Mouse (Mus musculus) thymus, postnatal 0 days (tissue): ENCODE results near the gene Dync2li1. TPM values are rescaled to one million over a fixed set of nuclear protein-coding genes. Genes with fewer than 3 reads are reported as not detected.
A peak's percentile ranks its signal among the peaks of the same experiment; 100 is the strongest.

ENCODE experiments used
- DNase-seq: peaks from one replicate; pipeline ENCODE4 v3.0.0-alpha.2; 2015; ENCODE audit warnings: low spot score
- polyA plus RNA-seq: library from polyadenylated mRNA; unstranded; fragments of >200 nt; fragmentation: Nextera tagmentation; extraction: Ambion mirVana; gene quantifications from 2 replicates; pipeline ENCODE4 v1.2.1, GENCODE M21; 2015

Dync2li1 gene
- 9.3 and 9.9 TPM in 2 replicates for polyA plus RNA-seq

DNA sequence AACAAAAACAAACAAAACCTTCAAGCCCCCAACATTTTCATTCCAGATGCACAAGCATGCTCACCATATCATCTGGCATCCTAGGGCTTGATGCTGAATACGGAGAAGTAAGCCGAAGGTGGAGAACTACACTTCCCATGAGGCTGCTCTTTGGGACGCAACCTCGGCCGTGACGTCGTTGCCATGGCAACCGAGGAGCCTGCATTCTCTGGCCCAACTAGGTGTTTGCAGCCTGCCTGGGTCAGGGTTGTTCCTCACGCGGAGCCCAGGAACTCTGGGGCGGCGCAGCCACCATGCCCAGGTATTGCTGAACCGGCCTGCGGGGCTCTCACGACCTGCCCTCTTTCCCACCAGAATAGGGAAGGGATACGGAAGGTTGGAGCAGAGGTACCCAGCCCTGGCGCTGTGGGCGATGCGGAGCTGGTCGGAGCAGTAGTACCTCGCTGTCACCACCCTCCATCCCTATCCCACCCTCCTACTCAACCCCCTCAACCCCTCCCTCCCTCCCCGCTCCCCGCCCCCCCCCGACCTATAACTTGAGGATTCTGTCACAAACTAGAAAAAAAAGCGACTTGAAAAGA lies at the start of gene Dync2li1:
TSS of gene Dync2li1 (plus strand) at position 221 of the 581 bp plus-strand sequence.
- DNase-seq: peak; percentile 94

DNA sequence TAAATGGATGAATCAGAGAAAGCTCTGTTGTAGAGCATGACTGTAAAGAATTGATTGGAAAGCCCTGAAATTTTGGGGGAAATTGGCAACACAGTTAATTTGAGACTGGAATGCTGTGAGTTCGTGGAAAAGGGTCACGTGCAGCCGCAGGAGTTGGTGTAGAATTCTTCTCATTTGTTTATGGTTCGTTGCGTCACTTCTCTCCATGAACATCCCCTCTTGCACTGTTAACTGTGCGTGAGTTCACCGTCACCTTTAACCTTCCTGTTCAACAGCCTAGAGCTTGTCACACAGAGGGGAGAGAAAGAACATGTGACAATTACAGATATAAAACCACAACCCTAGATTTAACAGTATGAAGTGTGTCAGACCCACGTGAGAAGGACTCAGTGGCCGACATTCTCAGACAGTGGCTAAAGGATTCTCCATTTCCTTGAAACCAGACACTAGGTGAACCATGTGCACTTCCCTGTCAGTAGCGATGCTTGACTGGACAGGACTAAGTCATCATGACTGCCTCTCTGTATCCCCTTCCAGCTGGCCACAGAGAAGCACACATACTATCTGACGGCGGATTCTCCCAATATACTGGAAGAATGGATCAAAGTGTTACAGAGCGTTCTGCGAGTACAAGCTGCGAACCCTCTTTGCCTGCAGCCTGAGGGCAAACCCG lies 49.5 kb upstream of the Dync2li1 start:
- DNase-seq: no peak

DNA sequence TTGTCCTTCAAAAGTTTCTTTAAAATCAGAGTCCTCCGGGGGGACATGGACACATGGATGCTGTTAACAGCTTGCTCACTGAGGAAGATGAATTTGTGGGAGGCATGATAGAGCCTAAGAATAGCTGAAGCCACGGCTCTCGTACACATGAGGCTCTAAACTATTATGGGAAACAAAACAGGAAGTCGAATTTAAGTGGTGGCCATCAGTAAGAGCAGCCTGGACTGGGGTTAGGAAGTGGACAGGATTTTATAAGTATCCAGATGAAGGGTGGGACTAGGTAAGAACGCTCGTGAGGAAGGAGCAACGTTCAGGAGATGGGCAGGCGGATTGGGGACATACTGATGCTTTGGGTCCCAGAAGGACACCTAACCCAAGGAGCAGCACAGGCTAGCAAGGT lies 47.0 kb upstream of the Dync2li1 start:
- DNase-seq: no peak

DNA sequence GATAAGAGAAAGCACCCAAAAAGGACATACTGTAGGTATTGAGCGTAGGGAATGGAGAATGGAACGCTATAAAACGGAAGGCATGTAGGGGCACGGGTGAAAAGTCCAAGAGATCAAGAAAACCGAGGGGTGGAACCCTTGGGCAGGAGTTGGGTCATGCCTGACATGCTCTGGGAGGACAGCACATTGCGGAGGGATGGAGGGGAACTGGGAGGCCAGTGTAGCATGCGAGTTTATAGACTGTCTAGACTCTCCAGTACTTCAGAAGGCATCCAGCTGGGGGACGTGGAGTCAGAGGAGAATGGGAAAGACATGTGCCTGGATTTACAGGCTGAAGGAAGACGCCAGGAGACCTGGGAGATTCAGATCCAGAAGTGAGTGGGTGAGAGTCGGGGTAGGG lies 46.5 kb upstream of the Dync2li1 start:
- DNase-seq: no peak

DNA sequence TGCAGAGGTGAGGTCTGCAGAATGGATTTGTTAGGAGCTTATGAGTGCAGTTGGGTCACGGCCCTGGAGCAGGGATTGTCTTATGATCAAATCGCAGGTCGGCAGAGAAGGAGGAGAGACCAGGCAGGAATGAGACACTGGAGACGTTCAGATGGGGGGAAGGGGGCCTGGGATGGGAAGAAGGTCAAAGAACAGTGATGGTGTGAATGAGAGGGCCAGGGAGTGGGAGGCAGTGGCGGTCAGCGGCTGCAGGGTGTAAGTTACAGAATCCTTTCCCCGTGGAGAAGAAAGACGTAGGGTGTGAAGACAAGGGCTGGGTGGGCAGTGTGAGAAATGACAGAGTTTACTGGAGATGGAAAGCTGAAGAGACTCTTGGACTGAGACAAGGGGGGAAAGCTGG lies 45.5 kb upstream of the Dync2li1 start:
- DNase-seq: no peak

DNA sequence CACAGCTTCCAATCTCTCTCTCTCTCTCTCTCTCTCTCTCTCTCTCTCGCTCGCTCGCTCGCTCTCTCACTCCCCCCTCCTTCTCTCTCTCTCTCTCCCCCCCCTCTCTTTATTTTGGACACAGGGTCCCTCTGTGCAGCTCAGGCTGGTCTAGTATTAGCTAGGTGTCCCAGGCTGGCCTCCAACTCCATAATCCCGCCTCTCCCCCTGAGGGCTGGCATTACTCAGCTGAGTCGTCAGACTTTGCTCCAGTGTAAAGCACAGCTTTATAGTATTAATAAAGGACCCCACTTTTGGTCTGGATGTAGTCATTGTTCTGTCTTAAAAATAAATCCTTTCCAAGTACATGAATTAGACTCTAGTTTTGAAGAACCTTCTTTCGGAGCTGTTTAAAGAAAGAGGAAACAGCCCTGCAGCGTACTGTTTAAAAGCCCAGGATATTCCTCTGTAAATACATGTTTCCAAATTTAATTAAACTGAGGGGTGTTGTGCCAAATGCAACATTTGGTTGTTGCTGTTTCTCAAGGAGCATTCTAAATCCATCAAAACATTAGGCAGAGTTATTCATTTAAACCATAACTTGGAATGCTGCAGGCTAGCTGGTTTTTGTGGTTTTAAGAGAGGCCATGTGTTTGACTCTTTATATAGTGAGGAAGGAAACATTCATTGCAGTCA lies 44.4 kb upstream of the Dync2li1 start:
- DNase-seq: no peak

DNA sequence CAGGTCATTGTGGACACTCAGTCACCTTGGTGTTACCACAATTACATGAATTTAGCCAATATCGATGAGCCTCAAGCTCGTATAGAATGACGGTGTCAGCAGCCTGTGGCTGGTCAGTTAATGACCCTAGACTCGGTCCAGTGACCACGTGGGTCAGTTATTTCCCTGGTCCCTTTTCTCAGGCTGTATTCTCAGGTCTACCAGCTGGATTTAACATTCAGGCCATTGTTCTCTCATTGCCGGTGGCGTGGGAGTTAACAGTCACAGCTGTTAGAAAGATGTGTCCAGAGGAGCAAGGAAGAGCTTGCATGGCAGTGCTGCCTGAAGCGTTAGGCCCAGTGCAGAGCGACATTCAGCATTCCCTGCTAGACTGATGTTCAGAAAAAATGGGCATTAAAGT lies 42.2 kb upstream of the Dync2li1 start:
- no peak for DNase-seq

DNA sequence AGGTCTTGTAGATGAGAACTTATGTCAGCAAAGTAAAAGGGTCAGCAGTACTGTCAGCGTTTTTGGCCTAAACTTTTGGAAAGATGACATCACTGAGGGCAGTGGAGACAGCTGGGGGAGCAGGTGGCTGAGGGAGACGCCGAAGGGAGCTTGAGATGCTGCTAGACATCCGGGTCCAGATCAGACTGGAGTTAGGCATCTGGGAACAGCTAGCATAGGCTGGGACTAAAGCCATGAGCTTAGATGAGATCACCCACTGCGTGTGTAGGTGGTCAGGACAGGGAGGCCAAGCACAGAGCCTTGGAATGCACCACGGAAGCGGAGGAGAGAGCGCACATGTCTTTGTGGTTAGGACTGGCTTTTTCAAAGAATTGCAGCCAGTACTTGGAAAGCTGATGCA lies 41.2 kb upstream of the Dync2li1 start:
- DNase-seq: no peak

DNA sequence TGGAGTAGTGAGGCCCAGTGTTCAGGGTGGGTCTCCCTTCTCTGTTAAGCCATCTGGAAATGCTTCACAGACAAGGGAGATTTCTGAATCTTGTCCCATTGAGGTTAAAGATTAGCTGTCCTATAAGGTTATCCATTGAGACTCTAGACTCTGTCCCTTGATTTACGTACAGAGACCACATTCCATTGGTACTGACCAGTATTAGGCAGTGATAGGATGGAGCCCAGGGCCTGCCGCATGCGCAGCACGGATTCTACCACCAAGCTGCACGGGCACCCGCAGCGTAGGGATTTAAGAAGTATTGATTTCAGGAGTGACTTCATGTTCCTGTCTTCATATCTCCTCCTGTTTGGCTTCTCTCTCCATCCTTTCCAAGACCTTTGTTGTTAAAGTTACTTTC lies 36.2 kb upstream of the Dync2li1 start:
- no peak for DNase-seq

DNA sequence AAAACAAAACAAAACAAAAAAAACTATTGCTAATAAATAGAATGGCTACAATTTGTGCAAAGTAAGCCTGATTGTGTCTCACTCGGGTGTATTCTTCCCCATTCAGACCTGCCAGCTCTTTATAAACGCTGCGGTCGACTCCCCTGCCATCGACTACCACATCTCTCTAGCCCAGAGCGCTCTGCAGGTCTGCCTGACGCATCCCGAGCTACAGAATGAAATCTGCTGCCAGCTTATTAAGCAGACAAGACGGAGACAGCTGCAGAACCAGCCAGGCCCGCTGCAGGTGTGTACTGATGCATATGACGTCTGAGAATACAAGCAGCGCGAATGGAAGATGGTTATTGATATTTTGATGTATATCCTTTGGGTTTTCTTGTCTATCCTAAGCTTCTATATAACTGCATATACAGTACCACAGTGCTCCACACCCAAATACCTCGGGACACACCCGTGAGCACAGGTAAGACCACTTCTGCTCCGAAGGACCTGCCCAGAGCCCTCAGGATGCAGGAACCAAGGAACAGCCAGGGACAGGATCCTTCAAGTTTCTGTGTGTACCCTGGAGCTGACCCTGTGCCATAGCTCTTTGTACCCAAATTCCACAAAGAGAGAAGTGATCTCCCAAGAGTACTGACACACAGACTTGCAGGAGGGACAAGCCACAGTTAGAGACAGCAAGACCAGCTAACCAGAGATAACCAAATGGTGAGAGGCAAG lies 34.7 kb upstream of the Dync2li1 start:
- DNase-seq: no peak

DNA sequence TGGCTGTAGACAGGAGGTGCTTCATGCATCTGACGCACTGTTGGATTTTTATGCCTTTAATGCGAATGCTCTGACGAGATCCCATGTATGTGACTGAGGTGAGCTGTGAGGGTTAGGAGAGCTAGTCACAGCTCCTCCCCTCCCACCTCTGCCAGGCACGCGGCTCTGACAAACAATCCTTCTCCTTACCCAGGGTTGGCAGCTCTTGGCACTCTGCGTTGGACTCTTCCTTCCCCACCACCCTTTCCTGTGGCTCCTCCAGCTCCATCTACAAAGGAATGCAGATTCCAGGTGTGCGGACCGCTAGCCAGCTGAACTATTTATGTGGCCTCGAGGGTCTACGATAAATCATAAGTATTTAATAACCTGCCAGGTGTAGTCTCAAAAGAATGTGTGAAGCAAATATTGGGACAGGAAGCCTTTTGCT lies 30.3 kb upstream of the Dync2li1 start:
- no peak for DNase-seq

DNA sequence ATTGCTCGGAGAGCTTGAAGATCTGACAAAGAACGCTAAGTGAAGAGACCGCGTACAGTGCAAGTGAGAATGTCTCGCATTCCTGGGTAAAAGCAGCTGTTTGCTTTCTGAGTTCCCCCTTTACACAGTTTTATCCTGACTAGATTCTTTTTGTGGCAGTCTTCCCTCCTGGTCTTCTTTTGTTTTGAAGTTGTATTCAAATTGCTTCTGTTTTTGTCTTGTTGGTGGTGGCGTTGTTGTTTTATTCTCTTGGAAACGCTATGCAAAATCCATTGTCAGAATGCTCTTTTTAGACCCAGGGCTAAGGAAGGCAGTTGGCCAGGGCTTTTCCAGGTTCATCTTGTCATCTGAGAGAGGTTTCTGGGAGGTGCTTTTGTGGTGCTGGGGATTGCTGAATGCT lies 29.8 kb upstream of the Dync2li1 start:
- DNase-seq: no peak

DNA sequence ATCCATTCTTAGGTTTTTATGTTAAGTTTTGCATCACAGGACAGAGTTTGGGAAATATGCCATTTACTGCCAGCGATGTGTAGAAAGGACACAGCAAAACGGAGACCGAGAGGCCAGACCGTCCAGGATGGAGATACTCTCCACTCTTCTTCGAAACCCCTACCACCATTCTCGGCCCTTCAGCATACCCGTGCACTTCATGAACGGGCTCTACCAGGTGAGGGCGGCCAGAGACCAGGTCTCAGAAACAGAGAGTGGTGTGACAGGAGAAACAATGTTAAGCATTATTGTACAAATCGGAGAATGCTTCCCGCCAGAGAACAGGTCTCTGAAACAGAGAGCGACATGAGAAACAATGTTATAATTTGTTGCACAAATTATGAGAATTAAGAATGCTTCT lies 28.4 kb upstream of the Dync2li1 start:
- no peak for DNase-seq

DNA sequence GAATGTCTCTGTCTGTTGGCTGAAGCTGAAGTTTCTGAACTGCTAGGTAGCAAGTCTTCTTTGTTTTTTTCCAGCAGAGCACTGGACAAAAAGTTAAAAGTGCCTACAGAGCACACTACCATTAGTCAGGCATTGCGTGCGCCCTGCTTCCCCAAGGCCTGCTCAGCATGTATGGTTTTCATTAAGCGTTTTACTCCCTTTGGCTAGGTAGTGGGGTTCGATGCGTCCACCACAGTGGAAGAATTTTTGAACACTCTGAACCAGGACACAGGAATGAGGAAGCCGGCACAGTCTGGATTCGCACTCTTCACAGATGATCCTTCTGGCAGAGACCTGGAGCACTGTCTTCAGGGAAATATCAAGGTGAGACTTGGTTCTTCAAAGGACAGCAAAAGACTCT lies 27.4 kb upstream of the Dync2li1 start:
- no peak for DNase-seq

DNA sequence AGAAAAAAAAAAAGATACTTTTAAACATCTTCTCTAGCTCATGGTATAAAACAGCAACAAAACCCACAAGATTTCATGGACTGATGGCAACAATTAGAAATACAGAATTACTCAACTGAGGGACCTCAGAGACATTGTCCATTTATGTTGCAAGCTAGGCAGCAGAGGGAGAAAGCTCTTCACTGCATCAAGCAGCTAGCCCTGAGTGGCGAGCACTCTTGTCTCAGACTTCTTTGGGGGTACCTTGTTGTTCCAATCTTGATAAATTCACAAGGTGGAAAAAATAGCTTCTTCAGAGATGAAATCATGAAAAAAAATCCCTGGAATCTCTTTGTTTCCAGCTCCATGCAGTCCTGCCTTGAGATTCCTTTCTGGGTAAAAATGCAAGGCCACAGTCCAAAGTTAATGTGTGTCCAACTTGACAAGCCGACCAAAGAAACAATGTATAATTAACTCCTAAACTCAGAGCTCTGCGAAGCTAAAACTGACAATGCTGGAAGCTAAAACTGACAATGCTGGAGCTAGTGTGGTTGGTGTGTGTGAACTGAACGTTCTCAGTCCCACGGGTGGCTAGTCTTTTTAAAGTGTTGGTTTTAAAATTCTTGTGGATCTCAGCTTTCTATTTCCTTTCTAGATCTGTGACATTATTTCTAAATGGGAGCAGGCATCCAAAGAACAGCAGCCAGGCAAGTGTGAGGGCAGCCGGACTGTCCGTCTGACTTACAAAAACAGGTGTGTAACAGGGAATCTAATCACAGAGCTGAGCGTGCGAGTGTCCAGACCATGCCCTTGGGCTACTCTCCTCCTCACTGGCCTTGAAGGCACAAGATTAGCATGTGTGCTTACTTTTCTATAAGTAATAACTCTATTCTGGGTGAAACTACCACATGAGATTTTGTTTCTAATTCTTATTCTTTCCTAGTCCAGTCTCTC lies 26.0 kb upstream of the Dync2li1 start:
- DNase-seq: no peak

DNA sequence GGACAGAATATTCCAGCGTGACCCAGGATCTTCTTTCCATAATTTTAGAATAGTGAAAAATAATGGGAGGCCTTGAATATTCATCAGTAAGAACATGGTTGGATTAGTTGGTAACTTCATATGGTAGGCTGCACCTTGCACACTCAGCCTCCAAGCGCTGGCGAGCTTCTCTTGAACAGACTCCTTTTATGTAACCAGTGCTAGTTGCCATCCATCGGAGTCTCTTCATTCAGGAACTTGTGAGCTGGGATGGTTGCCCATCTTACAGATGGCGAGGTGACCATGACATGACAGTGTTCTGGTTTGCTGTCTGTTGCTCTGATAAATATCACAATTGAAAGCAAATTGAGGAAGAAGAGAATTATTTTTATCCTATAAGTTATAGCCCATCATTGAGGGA lies 24.5 kb upstream of the Dync2li1 start:
- no peak for DNase-seq

DNA sequence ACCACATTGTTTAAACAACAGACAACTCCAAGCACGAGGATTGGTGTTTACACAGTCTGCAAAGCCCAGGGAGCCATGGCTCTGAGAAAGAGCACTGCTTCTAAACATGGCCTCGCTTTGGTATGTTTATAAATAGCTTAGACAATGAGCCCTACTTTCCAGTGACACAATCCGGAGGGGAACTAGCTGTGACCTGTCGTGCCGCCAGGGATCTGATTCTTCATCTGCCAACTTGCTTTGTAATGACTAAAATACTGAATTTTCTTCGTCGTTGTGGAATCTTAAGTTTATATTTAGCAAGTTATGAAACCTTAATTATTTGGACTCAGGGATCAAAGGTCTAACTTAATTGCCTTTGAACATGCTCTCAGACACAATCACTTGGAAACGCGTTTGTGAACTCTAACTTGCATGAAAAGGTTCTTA lies 23.1 kb upstream of the Dync2li1 start:
- DNase-seq: no peak

DNA sequence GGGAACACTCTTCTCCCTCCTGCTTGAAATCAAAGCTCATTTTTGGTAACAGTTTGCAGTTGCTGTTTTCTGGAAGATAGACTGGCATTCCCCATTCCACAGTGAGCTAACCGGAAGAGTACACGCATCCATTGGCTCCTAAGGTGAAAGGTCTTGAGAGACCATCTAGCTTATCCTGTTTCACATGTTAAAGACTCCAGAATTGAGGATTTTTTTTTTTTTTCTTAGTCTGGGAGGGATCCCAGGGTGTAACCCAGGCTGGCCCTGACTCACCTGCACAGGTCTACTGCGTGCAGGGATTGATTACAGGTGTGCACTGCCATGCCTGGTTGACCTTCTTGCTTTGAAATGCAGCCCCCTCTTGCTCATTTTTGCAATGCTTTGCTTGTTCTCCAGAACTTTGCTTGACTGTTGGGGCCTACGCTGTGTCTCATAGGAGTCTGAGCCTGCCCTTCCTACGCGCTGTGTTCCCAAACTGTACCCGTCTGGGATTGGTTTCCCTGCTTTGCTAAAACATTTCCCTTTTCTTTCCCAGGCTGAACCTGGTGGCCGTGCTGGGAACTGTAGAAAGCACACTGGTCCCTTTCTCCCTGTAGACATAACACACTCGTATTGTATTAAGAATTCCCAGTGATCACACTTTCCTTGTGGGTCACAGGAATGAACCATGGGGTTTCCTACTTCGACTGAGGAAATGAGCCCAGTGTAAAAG lies 22.4 kb upstream of the Dync2li1 start:
- DNase-seq: no peak

DNA sequence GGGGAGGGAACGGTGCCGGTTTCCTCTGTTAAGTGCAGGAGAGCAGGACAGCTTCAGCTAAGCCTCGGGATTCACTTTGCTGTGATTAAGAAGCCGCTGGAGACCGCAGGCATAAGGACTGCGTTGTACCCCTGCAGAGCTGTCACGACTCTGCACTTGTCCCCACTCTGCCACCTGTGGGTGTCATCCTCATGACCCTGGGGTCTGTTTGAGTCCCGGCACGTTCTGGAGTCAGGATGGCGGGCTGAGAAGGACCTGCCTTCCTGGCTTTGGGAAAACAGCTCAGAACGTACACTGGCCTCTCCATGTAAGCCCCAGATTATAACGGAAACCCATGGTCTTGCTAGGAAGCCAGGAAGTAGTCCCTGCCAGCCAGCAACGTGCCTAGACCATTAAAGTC lies 19.3 kb upstream of the Dync2li1 start:
- DNase-seq: no peak

DNA sequence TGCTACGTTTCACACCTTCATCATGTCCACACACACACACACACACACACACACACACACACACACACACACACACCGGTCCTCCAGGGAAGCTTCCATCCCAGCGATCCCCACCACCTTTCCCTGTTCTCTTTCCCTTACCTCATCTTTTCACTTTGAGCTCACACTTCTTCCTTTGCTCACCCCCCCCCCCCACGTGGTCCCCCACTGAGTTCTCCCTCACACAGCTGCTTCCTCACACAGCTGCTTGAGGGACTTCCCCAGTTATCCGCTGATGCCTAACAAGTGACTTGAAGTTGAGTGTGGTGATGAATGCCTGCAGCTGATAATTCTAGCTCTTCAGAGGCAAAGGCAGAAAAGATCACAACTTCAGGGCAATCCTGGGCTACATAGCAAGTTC lies 18.7 kb upstream of the Dync2li1 start:
- DNase-seq: no peak
